Mouse (Mus musculus): Measurements from ENCODE around the gene Syt13.

Syt13 gene

DNA sequence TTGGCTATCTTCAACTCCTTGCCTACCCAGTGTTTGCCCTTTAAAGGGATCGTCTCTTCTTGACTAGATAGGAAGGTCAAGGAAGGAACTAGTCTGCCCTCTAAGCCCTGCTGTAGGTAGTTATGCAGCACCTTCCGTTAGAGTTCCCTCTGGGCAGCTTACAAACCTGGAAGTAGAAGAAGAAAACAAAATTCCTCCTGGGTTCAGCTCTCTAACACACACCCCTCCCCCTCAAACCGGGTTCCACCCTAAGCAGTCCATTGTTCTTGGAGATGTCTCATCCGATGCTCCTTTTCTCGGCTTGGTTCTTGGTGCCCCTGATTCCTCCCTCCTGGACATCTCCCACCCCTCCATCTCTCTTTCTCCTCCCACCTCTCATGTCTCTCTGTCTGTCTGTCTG is 14.8 kb downstream of the Syt13 start:
- 70% methylated on average over 5 of the region's 5 CpGs for WGBS

DNA sequence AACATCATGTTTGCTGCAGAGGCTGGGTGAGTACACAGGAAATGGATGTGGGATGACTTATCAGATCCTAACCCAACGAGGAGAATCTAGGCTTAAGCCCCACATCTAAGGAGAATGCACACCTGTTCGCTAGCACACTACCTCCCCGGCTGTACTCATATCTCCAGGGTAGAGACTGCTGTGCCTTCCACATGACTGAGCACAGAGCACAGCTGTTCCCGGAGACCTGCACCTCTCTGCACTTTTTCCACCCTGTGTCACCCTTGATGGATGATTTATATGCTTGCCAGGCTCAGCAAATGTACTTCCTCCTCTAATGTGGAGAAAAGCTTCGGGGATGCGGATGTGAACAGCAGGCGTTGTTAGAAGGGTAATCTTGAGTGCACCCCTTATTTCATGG is 16.2 kb downstream of the Syt13 start:
- WGBS: 73% methylated on average over 7 of the region's 7 CpGs

DNA sequence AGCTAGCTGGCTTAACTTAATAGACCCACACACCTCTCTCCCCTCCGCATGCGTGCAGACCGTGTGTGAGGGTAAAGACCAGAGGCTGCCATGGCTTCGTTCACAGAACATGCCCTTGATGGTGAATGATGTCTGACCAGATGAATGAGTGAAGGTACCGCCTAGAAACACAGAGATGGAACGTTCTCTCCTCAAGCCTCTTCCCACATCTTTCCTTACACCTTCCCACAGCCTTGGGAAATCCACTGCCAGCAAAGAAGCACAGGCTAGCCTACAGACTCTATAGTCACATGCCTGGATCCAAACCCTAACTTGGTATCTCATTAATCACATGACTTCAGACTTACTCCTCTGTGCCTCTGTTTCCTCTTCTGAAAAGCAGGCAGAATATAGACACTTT is 18.5 kb downstream of the Syt13 start:
- 54% methylated on average over 6 of the region's 6 CpGs for WGBS

DNA sequence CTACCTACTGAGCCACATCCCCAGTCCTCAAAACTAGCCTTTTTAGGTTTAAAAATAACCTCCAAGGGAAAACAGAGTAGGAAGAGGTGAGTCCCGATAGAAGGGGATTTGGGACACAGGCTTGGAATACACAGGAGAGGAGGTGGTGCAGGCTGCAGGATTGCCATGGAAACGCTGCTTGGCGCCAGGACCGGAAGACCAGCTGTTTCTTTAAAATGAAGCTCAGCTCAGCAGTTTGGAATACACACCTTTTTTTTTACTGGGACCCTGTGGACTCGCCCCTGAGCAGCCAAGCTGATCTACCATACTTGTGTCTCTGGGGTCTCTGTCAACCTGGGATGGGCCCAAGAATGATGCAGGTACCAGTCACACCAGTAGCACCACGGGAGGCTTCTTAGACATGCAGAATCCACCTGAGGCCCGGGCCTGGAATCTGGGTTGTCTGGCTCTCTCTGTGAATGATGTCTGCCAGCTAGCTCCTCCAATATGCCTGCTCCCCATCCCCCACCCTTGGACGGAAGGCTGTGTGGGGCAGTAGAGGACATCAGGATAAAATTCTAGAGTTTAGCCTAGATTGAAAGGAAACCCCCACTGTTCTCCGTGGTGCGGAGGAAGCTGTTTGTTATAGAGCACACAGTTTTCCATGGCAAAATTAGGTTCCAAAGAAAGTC is 19.5 kb downstream of the Syt13 start:
- 10% methylated on average over 10 of the region's 10 CpGs for WGBS

DNA sequence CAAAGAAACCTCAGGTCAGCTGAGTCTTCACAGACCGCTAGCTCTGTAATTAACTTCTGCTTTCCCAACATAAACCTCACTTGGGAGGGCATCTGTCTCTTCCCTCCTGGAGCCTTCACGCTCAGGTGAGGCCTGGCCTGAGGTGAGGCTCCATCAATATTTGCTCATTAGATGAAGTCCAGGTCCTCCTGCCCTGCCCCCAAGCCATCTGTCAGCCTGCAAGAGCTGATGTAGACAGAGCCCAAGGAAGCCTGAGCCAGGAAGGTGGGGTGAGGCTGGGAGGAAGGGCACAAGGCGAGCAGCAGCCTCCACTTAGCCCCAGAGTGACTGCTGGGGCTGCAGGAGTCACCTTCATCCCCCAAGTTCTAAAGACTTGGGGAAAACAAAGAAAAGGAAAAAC is 20.6 kb downstream of the Syt13 start:
- 65% methylated on average over 3 of the region's 3 CpGs for WGBS

DNA sequence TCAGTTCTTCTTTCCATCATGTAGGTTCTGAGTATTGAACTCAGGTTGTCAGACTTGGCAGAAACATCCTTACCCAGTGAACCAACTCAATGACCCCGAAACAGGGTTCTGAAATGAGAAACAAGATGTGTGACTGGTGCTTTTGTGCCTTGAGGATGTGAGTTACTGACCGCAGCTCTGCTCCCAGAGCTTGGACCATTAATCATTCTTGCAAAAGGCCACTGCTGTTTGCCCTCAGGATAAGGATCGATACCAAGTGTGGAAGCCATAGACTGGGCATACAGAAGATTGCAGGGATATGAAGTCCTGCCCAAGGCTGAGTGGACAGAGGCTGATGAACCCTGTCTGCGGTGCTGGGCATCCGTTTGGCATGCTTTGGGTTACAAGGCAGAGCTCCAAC is 23.2 kb downstream of the Syt13 start:
- 92% methylated on average over 5 of the region's 5 CpGs for WGBS

DNA sequence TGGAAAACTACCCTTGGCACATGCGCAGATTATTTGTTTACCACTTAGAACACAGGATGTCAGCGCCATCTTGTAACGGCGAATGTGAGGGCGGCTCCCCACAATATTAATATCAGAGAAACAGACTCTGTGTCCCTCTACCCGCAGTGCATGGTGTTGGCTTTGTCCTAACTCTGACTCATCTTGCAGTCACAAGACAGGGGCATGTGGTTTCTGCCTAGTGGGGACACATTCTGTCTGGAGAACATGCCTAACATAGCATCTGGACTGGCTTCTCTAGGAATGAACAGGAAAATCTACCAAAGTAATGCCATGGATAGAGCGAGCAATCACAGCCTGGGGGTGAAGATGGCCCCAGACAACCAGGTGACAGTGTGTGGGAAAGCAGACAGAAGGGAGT is 23.9 kb downstream of the Syt13 start:
- WGBS: 81% methylated on average over 7 of the region's 7 CpGs

DNA sequence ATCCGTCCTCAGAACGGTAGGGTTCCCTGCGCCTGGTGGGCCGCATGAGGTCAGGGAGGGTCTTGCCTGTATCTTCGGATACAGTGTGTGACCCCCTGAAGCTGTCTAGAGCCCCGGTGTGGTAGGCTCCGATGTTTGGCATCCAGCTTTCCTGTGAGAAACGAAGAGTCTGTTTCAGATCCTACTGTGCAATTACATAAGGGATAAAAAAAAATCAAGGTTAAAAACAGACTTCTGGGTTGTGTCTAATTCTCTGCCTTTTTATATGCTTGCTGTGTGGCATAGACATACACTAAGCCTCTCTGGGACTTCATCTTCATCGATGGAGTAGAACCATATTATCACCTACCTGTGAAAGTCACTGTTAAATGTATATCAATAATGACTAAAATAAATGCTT is 26.1 kb downstream of the Syt13 start:
- 64% methylated on average over 9 of the region's 9 CpGs for WGBS

DNA sequence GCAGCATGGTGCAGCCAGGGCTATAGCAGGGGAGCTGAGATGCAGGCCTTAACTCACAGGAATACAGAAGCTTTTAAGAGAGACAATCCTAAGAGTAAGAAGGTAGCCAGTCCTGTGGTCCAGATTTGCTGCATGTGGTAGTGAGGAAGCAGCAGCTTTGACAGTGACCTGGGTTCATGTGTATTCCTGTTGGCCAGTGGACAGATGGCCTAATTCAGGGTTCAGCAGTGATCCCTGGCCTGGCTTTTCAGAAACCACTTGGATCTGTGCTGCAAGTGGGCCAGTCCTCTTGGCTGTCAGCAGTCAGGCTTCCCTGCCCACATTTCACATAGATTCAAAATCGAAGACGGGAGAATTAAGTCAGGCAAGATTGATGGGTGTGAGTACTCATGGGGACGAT is 26.6 kb downstream of the Syt13 start:
- 30% methylated on average over 3 of the region's 3 CpGs for WGBS

DNA sequence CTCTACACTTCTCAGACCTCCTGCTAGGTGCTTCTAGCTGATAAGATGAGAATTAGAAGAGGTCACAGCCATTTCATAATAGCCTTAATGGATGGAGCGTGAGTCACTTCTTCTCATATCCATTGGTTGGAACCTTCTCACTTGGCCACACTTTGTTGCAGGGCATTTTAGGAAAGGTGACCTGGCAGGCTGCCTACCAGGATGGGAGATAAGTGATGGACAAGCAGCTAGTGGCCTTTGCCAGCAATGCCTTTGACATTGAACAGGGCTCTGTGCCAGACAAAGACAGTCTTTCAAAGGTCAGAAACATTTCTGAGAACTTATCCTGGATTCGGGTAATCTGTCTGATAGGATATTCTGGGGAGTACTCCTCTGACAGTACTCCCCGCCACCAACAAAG is 28.5 kb downstream of the Syt13 start:
- 97% methylated on average over 3 of the region's 3 CpGs for WGBS

DNA sequence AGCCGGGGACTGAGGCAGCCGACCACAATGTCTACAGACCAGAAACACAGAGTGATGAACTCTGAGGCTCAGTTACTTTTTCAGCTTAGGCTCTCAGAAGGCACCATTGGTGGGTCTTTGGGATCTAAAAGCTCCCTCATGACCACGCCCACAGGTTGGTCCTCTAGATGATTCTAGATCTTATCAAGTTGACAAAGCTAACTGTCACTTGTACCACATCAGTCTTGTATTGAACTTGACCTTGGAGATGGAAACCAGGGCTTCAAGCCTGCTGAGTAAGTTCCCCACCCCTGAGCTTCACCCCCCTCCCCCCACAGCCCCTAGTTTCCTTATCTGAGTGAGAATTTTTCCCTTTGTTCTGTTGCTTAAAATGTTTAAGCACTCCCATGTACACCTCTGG is 29.5 kb downstream of the Syt13 start:
- 95% methylated on average over 3 of the region's 3 CpGs for WGBS

DNA sequence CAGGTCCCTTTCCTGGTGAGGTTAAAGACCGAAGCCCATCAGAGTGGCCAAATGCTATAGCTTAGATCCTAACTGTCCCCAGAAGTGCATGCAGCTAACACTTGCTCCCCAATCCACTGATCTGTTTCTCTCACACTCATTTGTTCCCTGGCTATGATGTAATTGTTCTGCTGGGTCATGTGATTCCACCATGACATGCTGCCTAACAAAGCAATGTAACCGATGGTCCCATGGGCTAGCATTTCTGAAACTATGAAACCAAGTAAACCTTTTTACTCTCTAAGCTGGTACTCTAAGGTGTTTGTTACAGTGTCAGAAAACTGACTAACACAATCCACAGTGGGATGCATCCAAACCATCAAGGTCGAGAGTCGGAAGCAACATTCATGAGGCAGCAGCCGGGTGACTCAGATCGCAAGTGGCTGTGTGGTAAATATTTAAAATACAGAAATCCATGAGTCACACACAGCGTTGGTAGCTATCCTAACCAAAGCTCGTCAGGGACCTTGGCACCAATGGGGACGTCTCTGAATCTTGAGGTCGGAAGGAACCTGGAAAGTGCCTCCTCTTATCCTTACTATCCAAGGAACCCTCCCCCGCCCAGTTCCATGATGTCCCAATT is 30.3 kb downstream of the Syt13 start:
- 66% methylated on average over 11 of the region's 11 CpGs for WGBS

DNA sequence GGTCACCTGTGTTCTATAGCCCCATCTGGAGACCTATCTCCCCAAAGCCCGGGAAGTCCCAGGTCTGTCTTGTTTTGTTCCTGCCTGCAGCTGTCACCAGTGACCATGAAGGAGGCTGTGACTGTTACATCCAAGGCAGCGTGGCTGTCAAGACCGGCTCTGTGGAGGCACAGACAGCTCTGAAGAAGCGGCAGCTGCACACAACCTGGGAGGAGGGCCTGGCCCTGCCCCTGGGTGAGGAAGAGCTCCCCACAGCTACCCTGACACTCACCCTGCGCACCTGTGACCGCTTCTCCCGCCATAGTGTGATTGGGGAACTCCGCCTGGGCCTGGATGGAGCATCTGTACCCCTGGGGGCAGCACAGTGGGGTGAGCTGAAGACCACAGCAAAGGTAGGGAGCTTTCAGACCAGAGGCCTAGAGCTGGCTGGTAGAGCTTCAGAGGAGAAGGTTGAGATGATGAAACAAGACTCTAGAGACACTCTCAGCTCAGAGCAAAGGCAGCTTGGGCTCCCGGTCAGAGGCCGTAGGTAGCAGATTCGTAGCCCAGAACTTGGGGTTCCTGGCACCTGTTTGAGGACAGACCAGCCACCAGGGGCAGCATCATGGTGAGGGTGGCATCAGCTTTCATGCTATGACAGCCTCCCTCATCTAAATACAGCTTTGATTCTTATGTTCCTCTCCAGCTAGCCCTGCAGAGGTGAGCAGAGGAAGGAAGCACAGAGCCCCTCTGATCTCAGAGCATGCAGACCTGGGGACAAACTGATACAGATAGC is 31.1 kb downstream of the Syt13 start:
- 79% methylated on average over 11 of the region's 11 CpGs for WGBS

DNA sequence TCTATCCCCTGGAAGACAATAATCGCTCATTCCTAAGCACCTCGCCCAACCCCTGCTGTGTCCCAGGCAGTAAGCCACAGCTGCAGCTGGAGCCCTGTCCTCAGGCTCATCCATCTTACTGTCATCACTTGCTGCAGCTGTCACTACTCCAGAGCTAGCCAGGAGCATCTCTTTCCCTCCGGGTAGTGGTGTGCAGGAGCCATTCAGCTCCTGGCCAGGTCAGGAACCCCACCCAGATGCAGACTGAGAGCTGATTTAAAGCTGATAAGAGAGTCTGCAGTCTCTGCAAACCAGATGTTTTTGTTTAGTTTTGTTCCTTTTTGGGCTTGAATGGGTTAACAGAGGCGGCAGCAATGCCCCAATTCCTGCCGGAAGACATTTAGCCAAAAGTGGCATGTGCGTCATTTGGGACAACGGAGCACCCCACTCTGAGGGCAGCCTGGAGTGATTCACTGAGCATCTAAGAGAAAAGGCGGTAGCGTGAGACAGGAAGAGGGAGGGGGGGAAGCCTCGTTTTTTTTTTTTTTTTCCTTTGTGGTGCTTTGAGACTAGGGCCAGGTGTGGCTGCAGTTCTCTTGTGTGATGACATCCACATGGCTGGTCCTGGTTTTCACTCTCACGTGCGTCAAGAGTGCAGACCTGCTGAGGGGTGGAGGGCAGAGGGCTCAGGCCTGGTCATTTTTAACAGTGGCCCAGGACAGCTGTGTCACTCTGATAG is 33.2 kb downstream of the Syt13 start:
- whole genome bisulfite sequencing: 13% methylated on average over 12 of the region's 12 CpGs

DNA sequence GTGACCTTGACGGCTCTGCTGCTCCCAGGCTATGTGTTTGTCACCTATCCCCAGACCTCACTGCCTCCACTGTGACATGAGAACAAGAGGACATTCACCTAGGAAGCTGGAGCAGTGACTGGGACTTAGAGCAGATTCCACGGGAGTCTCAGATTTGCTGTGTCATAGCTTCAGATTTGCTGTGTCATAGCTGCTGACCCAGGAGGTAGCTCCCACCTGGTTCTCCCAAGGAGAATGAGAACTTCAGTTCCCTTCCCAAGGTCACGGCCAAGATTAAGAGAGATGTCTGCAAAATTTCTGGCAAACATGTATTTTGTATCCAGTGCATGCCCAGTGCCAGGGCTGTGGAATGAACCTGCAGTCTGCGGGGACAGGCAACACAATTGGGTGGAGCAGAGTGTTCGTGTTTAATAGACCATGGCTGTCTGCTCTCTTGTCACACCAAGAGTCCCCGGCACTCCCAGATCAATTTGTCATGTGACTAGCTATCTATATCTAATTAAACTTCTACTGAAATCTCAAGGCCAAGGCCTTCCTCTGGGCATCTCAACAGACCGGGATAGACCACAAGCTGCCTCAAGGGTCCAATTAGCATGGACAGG is 33.9 kb downstream of the Syt13 start:
- WGBS: 70% methylated on average over 7 of the region's 7 CpGs

DNA sequence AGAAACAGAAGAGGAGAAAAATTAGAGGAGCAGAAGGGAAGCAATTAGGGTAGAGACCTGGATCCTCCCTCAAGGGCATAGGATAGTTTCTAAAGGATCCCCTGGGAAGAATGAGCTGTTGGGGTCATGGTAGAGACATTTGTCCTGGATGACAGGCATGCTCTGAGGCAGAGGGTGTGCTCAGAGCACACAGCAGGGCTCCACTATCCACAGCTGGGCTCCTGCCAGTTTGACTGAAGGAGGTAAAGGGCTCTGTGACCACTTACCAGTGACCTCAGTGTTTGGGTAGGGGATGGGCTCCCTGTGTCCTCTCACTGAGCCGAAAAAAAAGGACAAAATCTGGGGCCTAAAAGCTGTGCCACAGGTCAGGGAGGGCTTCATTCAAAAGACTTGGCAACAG is 34.6 kb downstream of the Syt13 start:
- 47% methylated on average over 1 of the region's 1 CpGs for WGBS

DNA sequence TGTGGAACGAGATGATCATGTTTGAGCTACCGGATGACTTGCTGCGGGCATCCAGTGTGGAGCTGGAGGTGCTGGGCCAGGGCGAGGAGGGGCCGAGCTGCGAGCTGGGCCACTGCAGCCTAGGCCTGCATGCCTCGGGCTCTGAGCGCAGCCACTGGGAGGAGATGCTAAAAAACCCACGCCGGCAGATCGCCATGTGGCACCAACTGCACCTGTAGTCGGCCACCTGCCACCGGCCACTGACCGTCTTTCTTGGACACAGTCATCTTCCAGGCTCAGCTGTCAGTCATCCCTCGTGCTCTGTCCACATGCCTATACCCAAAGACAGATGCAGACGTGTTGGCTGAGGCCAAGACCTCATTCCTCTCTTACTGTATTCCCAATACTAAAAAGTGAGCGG is 38.6 kb downstream of the Syt13 start:
- WGBS: 78% methylated on average over 17 of the region's 17 CpGs

DNA sequence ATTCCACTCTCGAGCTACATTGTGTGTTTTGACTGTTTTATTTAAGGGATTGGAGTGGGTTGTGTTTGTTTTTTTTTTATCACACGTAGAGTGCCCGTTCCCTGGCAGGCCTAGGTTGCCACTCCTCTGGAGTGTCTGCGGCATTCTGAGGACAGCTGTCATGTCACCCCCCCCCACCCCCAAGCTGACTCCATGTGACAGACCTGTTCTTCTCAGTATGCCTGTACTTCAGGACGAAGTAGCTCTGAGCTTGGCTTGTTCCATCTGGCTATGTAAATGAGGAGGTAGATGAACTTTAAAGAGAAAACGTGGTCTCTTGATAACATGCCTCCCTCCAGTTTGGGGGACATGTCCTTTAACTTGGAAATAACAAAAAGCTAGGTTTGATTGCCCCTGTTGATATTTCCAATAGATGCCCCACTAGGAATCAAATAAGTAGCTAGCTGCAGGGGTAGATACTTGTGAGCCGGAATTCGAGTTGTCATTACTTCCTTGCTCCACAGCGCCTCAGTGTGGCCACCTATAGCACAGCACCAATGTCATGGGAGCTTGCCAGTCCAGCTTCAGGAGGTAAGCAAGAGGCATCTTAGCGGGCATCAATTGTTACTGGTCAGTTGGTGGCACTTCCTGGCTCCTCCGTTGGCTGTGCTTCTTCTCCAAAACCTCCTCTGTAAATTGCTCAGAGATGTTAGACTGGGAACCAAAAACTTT is 39.7 kb downstream of the Syt13 start:
- WGBS: 28% methylated on average over 11 of the region's 11 CpGs

DNA sequence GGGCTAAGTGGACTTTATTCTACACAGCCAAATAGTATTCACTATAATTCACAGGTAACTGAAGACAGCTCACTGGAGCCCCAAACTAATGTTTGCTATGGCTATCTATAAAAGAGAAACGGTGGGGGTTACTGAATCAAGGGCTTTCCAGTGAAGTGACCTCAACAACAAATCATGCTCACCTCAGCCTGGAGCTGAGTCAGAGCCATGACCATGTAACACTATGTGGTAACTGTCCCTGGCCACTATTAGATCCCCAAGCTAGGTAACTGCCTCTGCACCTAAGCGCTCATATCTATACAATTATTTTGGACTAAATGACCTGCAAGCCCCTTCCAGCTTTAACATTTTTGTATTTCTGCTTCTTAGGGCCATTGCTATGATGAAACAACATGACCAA is 42.0 kb downstream of the Syt13 start:
- WGBS: 90% methylated on average over 2 of the region's 2 CpGs

DNA sequence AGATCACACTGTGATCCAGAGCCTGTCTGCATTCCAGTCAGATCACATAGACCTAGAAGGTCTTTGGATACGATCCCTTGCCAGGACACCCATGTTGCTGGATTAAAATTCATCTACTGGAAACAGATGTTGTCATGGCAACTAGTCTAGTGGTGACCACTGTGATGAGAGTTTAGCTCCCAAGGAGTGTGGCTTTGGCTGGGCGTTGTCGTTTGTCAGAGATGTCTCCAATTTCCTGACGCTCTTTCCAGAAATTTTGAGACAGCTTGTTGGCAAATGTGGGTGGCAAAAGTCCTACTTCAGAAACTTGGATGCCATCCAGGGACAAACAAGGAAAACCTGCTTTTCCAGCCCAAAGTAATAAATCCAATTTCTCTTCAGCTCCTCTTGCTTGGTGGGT is 43.7 kb downstream of the Syt13 start:
- 22% methylated on average over 4 of the region's 4 CpGs for WGBS

DNA sequence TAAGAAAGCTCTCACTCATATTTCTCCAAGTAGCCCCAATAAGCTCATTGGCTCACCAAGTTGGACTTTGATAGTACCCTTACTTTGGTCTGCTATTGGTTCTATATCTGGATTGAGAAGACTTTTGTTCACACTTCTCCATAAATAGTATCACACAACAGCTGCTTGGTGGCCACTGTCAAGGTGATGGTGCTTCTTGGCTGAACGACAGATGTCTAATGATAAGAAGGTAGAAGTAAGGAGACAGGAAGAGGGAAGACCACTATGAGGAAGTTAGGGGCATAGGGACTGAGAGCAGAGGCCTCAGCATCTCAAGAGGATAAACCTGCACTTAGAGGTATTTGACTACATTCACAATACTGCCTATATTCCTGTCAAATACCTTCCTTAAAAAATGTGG is 49.4 kb downstream of the Syt13 start:
- 87% methylated on average over 1 of the region's 1 CpGs for WGBS
